Mouse (Mus musculus) heart, postnatal 25 days (tissue): ENCODE results near the gene Casc1. TPM values are rescaled to one million over a fixed set of nuclear protein-coding genes. Genes with fewer than 3 reads are reported as not detected.

Experiments
- DNase-seq: peaks from one replicate; pipeline ENCODE4 v3.0.0; 2022; ENCODE audit warnings: low spot score
- intact Hi-C: fragments of 180-260 bp; cut with DNase I; formaldehyde crosslinking; loops from one replicate; pipeline ENCODE4 v1.15.1; 2025
- total RNA-seq, 2 experiments: library from RNA; stranded (reverse); gene quantifications; 2 replicates each; pipeline ENCODE4 v1.2.3; 2021

The Casc1 gene
- 1 to 10 TPM in 1 of 2 experiments, under 1 TPM in 1; 0.91 to 1.0 TPM for total RNA-seq

- intact Hi-C loops, result loop anchor here (2.0 kb wide), 1 partner anchor 38 kb away; no protein-coding TSS in a partner anchor
- DNase-seq, result peak; percentile 99
These were observed at the start of gene Casc1, which contains the start of gene Etfrf1 for GRCm38 (mm10) chr6:145210816-145211338. Gene Casc1, minus strand, starts transcription at chr6:145211005. Gene Etfrf1, plus strand, starts transcription at chr6:145211134.

- DNase-seq, result no peak
- intact Hi-C loops, result loop anchor here (10.0 kb wide), 1 partner anchor 488 kb away; the partner anchor contains the start of gene Rassf8
These were observed 45.9 kb upstream of the Casc1 start for GRCm38 (mm10) chr6:145256701-145257073.

GRCm38 (mm10) chr6:145255952-145256700, 45.3 kb upstream of the Casc1 start:
- no peak for DNase-seq
- intact Hi-C loops, result loop anchor here (10.0 kb wide), 1 partner anchor 489 kb away; the partner anchor contains the start of gene Rassf8

- intact Hi-C loops, result loop anchor here (10.0 kb wide), 1 partner anchor 494 kb away; the partner anchor contains the start of gene Rassf8
- no peak for DNase-seq
These were observed 40.0 kb upstream of the Casc1 start for GRCm38 (mm10) chr6:145250820-145251219.

GRCm38 (mm10) chr6:145250185-145250791, 39.5 kb upstream of the Casc1 start, which contains the start of gene Kras:
Gene Kras, minus strand, starts transcription at chr6:145250239.
- intact Hi-C loops, result loop anchor here (10.0 kb wide), 1 partner anchor 495 kb away; the partner anchor contains the start of gene Rassf8
- DNase-seq, result peak; percentile 85

GRCm38 (mm10) chr6:145249291-145250184, 38.7 kb upstream of the Casc1 start:
- peak; percentile 23 for DNase-seq
- intact Hi-C loops, result loop anchor here (2.0 to 10.0 kb wide), 2 partner anchors 39 to 495 kb away; partner anchors contain the start of genes Casc1, Etfrf1 and Rassf8

- no peak for DNase-seq
- intact Hi-C loops, result loop anchor here (2.0 kb wide), 1 partner anchor 37 kb away; the partner anchor contains the start of genes Casc1 and Etfrf1
These were observed 37.1 kb upstream of the Casc1 start for GRCm38 (mm10) chr6:145247886-145248285.

- intact Hi-C loops, result no loop called here
- DNase-seq, result no peak
These were observed 36.0 kb upstream of the Casc1 start for GRCm38 (mm10) chr6:145246841-145247240.

- intact Hi-C loops, result loop anchor here (2.0 kb wide), 1 partner anchor 100 kb away; no protein-coding TSS in a partner anchor
- no peak for DNase-seq
These were observed 31.7 kb upstream of the Casc1 start for GRCm38 (mm10) chr6:145242521-145242920.

- intact Hi-C loops, result no loop called here
- no peak for DNase-seq
These were observed 29.5 kb upstream of the Casc1 start for GRCm38 (mm10) chr6:145240285-145240684.

- no peak for DNase-seq
- intact Hi-C loops, result no loop called here
These were observed 26.3 kb upstream of the Casc1 start for GRCm38 (mm10) chr6:145237148-145237547.

- intact Hi-C loops, result no loop called here
- DNase-seq, result no peak
These were observed 24.6 kb upstream of the Casc1 start for GRCm38 (mm10) chr6:145235367-145235766.

GRCm38 (mm10) chr6:145234391-145234790, 23.6 kb upstream of the Casc1 start:
- no peak for DNase-seq
- intact Hi-C loops, result no loop called here

- DNase-seq, result no peak
- intact Hi-C loops, result no loop called here
These were observed 15.5 kb upstream of the Casc1 start for GRCm38 (mm10) chr6:145226296-145226695.

- DNase-seq, result no peak
- intact Hi-C loops, result no loop called here
These were observed 13.4 kb upstream of the Casc1 start for GRCm38 (mm10) chr6:145224246-145224645.

- intact Hi-C loops, result no loop called here
- DNase-seq, result no peak
These were observed 5.0 kb upstream of the Casc1 start for GRCm38 (mm10) chr6:145215826-145216225.

- intact Hi-C loops, result no loop called here
- DNase-seq, result no peak
These were observed 3.1 kb upstream of the Casc1 start for GRCm38 (mm10) chr6:145213916-145214315.

GRCm38 (mm10) chr6:145211376-145212305, 836 bp upstream of the Casc1 start:
- intact Hi-C loops, result loop anchor here (2.0 kb wide), 1 partner anchor 37 kb away; no protein-coding TSS in a partner anchor
- no peak for DNase-seq
